Mouse (Mus musculus) embryo, embryonic 10.5 days (tissue): Measurements from ENCODE around the gene Gm9803.

ENCODE experiments used
- DNase-seq: peaks from one replicate; pipeline ENCODE4 v3.0.0-alpha.2; 2015; ENCODE audit warnings: low spot score

Gm9803 gene

GRCm38 (mm10) chr10:43512976-43513375 is 10.9 kb upstream of the Gm9803 start:
- no peak for DNase-seq

DNA sequence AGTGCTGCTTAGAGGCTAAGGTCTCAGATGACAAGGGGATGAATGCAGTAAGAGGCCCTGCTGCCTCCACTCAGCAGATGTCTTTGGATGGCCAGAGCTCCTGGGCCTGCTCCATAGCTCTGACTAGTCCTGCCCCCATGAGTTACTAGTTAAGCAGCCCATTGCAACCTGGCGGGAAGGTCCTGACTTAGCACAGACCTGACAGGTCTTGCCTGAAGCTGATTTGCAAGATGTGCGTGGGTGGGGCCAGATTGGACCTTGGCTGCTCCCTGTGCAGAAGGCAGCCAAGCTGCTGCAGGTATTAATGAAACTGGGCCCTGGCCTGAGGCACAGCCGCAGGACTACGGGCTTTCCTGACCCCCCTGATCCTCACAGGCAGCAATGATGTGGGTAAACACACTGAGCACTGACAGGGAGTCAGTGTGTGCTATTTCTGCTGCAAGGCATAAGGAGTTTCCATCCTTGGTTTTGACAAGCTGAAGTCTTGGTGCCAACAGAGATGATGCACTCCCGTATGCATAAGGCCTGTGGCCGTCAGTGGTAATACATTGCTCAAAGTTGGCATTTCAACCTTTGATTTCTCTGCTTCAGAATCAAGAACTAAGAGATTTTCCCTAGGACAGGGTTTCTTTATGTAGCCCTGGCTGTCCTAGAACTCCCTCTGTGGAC is 6.8 kb upstream of the Gm9803 start:
- no peak for DNase-seq

DNA sequence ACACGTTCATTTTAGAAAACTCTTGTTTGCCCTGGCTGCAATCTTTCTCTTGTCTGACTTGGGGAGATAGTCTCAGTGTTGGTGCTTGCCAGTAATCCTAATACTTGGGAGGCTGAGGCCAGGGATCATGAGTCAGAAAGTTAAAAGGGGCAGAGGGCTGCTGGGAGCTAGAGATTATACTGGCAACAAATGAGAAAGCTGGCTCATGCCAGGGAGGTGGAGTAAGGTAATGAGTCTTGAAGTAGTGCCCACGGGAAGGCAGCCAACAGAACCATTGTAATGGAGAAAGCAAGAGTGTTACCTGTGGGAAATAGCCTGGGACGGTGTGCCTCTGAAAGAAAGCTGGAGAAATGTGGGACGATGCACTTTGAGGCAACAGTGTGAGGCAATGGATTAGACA is 6.0 kb upstream of the Gm9803 start:
- DNase-seq = no peak

- DNase-seq = no peak
Observed at GRCm38 (mm10) chr10:43518368-43518767, 5.5 kb upstream of the Gm9803 start.

DNA sequence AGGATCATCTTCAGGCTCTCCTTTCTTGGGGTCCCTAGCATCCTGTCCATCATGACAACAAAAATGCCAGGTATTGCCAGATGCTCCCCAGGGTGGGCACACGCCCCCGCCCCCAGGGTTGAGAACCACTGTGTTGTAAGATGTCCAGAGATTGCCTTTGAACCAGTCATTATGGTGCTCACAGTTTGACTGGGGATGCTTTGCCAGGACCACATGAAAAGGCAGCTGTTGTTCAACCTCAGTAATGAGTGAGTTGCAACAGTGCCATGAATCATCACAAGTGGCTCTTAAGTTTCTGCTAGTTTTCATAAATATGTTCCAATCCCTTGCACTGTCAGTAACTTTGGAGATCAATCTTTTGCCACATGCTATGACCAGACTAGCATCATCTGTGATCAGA is 3.9 kb upstream of the Gm9803 start:
- no peak for DNase-seq

DNA sequence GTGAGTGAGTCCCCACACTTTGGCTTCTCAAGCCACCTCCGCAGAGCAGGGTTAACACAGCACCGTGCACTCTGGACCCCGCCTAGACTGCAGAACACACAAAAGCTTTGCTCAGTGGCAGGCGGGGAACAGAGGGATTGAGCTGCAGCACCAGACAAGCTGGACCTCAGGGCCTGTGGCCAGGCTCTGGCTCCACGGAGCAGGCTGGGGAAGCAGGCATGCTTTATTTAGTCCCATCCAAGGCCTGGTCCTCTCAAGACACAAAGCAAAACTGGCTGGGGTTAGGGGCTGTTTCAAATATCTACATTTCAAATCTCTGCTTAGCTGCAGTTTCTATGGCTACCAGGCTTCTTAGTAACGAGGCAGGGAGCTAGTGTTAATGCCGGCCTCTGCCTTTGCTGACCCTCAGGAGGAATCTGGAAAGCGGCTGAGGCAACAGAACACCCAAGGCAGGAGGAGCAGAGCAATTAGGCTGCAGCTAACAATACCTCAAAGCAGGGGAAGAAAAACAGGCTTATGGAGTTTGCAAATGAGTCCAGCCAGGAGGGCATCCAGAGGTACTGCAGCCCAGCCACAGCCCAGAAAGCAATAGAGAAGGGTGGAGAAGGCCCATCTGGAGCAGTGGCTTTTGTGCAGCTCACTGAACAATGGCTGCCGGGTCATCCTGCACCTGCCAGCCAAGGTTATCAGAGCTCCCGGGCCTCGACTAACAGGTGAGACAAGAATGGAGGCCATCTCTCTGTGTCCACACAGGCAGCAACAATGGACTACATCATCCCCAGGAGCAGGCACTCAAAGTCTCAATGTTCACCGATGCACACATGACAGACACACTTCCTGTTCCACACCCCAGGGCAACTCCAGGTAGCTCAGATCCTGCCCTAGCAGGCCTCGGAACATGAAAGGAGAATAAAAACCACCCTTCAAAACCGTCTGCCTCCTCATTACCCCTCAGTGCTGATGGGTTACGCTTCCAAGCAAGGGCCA is 3.7 kb downstream of the Gm9803 start:
- peak; percentile 58 for DNase-seq

DNA sequence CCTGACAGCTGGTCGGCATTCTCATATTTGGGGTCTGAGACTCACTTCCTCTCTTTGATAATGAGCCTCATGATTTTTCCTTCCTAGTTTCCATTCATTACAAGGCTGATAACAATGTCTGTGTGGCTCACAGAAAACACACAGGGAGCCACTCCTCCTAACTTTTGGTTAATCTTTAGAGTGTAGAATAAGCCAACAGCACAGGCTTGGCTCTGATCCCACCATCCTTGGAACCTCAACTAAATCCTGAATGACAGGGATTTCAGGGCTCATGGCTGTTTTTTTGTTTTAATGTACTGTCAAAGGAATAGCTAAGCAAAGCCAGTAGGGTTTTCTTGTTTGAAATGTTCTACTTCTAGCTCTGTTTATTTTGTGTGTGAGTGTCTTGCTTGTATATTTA is 10.5 kb downstream of the Gm9803 start:
- no peak for DNase-seq

DNA sequence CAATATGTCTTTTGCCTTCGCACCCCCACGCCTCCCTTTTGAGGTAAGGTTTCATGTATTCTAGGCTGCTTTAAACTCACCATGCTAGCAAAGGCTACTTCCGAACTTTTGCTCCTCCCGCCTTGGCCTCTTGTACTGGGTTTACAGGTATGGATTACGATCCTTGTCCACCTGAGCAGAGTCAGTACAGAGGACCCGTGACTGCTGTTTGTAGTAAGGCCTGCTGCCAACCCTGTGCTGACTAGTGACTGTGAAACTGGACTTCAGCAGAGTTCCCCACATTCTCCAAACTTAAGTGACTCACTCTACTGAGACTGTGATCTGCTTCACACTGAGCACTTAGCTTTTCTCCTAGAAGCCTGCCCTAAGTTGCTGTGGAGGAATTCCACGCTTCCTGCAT is 13.8 kb downstream of the Gm9803 start:
- DNase-seq = no peak

GRCm38 (mm10) chr10:43538831-43539230 is 14.9 kb downstream of the Gm9803 start:
- DNase-seq = no peak

DNA sequence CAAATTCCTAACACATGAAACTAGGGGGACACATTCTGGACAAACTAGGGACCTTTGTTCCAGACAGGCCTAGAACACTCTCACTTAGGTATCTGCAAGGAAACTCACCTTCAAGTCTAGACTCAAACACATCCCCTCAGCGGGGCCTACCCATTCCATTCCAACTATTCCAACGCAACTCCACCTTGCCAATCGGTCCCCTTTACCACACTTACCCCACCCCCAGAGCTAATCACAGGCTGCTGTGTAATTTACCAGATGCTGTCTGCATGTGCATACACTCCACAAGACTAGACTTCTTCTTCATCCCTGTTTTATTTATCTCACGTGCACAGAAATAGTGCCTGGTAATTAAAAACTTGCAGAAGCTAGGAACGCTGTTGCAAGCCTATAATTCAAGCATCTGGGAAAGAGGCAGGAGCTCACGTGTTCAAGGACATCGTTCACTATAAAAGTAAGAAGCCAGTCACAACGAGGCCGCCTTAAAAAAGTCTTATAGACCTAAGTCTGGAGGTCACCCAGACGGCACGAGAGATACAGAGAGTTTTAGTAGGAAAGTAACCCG is 15.9 kb downstream of the Gm9803 start:
- peak; percentile 5 for DNase-seq

- DNase-seq = peak; percentile 94
Observed at GRCm38 (mm10) chr10:43540442-43541152, 16.7 kb downstream of the Gm9803 start, which contains the start of gene 1700021F05Rik. 1700021F05Rik (minus strand) TSS chr10:43540994.

DNA sequence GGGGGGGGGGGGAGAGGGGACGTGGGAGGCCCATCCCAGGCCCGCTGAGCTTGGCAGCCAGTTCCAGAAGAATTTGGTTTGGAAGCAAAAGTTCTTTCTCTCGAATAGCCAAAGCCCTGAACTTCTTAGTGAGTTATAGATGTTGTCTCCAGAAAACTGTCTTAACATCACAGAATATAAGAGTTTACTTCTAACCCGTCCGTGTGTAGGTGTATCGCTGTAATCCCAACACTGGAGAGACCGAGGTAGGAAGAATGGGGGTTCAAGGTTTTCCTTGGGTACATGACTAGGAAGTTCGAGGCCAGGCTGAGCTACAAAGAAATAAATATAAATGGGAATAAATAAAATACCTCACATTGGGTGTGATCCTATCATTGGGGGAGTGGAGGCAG is 17.3 kb downstream of the Gm9803 start:
- no peak for DNase-seq

DNA sequence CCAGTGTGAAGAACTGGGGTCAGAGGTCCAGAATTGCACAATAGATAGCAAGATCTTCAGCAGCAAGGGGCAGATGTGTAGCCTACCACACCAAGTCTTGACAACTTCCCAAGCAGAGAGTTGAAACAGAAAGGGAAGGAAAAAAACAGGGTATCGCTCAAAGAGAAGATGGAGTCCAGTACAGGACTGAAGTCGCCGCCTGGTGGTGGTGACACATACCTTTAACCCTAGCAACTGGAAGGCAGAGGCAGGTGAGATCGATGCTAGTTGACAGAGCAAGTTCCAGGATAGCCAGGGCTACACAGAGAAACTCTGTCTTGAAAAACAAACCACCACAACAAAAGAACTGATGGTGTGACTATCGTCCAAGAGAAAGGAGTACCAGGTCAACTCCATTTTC is 25.5 kb downstream of the Gm9803 start:
- DNase-seq = peak; percentile 33

DNA sequence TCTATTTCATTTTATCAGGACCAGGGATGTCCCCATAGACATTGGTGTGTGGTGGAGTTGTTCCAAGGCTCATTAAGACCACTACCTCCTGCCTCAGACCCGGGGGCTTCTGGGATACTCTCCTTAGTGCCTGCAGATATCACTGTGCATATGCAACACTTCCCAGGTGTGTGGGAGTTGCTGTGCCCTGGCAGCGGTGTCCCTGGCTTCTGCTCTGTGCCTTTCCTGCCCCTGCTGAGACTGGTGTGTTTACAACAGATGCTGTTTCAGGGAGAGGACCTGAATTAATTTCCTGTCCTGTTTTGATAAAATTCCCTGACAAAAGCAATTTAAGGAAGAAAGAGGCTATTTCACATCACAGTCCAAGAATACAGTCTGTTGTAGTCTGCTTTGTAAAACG is 27.0 kb downstream of the Gm9803 start:
- DNase-seq = no peak

GRCm38 (mm10) chr10:43551388-43551787 is 27.5 kb downstream of the Gm9803 start:
- DNase-seq = no peak

GRCm38 (mm10) chr10:43557630-43558165 is 33.8 kb downstream of the Gm9803 start:
- no peak for DNase-seq

GRCm38 (mm10) chr10:43559313-43559712 is 35.4 kb downstream of the Gm9803 start:
- no peak for DNase-seq

GRCm38 (mm10) chr10:43560765-43561164 is 36.9 kb downstream of the Gm9803 start:
- DNase-seq = no peak

DNA sequence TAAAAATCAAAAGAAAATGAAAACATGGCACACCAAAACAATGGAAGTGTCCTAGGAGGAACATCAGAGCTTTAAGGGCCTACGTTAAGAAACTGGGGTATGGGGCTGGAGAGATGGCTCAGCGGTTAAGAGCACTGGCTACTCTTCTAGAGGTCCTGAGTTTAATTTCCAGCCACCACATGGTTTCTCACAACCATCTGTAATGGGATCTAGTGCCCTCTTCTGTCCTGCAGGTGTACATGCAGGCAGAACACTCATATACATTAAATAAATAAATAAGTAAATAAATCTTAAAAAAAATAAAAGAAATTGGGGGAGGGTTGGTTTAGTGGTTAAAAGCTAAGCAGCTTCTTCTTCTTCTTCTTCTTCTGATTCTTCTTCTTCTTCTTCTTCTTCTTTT is 37.4 kb downstream of the Gm9803 start:
- no peak for DNase-seq
